Mouse (Mus musculus) bone marrow, adult 2 months (tissue): ENCODE measurements around the gene Abcg4. TPM values are rescaled to one million over a fixed set of nuclear protein-coding genes. Genes with fewer than 3 reads are reported as not detected.
A peak's percentile ranks its signal among the peaks of the same experiment; 100 is the strongest.
"Not testable (repeated sequence)": the region's sequence is repeated elsewhere in the genome, so short reads cannot be mapped to it uniquely, and the experiment has no call there.

Experiments used
- H3K27ac ChIP-seq: fragments of 200-500 bp; 2 replicates; pipeline ENCODE4 v1.5.1; 2012; ENCODE audit warnings: low read depth, mild to moderate bottlenecking, control low read depth, inconsistent platforms, low read length; ENCODE audit not compliant: control insufficient read depth, poor library complexity, insufficient read depth
- H3K4me1 ChIP-seq: fragments of 200-500 bp; 2 replicates; pipeline ENCODE4 v1.6.1; 2011; ENCODE audit warnings: low read length; ENCODE audit not compliant: control insufficient read depth, insufficient read depth
- H3K4me3 ChIP-seq: fragments of 200-500 bp; replicated peaks from 2 replicates; pipeline ENCODE3; 2011; ENCODE audit warnings: mild to moderate bottlenecking, low read depth, low read length, control low read depth; ENCODE audit not compliant: control insufficient read depth
- CTCF ChIP-seq: fragments of 200-500 bp; IDR thresholded peaks from 2 replicates; pipeline ENCODE4 v1.5.1; 2011; ENCODE audit warnings: low read length, control low read depth; ENCODE audit not compliant: control insufficient read depth, insufficient read depth
- POLR2A ChIP-seq: fragments of 200-500 bp; IDR thresholded peaks from 2 replicates; pipeline ENCODE4 v1.6.1; 2011; ENCODE audit warnings: low read depth, mild to moderate bottlenecking, control low read depth, low read length, borderline replicate concordance; ENCODE audit not compliant: control insufficient read depth
- WGBS: fragments of 180-500 bp; shearing (Covaris S2); methylation state at CpG from one replicate; pipeline ENCODE4 v1.1.7; 2018; 5-methylcytosine and 5-hydroxymethylcytosine counted together
- polyA plus RNA-seq: library from polyadenylated mRNA; stranded (reverse); fragments of >200 nt; gene quantifications from 2 replicates; pipeline ENCODE4 v1.2.4, GENCODE M21; 2011; ENCODE audit warnings: low replicate concordance; ENCODE audit not compliant: missing spikeins, insufficient read depth, insufficient read length

The Abcg4 gene
- polyA plus RNA-seq, 1 experiment, result 74.1 TPM

DNA sequence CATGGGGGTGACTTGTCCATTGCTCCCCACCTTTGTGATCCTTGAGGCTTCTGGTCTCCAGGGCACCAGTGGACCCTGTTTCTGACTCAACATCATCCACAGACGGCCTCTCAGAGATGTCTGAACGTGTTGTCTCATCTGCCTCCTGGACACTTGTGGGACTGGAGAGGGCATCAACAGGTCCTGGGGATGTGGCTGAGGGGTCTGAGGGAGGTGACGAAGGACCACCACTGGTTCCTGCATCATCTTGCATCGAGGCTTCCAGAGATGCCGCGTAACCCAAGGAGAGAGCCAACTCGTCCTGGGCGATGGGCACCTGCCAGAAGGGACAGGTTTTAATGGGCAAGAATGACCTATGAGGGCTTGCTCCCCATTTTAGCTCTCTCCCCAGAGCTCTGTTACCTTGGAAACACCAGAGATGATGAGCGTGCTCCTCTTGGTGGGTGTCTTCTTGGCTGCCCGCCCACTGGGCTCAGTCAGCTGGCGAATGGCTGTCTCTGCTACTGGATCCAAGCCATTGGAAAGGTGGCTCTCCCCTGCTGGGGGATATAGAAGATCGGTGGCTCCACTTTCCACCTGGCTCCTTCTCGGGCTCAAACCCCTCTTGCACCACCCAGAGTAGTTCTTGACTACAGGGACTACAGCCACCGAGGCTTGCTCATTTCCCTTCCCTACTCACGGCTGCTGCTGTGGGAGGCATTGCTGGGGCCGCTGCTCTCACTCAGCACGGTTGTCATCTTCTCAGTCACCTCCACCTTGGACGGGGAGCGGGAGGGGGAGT is 25.3 kb upstream of the Abcg4 start:
- Histone ChIP-seq H3K27ac (no peak overlapping the region), H3K4me1 (peaks cover 3% of the 10 kb centered on the region), H3K4me3 (no peak overlapping the region)
- WGBS, result 92% methylated on average over 19 of the region's 19 CpGs
- no peak for TF ChIP-seq CTCF
- no peak for TF ChIP-seq POLR2A

DNA sequence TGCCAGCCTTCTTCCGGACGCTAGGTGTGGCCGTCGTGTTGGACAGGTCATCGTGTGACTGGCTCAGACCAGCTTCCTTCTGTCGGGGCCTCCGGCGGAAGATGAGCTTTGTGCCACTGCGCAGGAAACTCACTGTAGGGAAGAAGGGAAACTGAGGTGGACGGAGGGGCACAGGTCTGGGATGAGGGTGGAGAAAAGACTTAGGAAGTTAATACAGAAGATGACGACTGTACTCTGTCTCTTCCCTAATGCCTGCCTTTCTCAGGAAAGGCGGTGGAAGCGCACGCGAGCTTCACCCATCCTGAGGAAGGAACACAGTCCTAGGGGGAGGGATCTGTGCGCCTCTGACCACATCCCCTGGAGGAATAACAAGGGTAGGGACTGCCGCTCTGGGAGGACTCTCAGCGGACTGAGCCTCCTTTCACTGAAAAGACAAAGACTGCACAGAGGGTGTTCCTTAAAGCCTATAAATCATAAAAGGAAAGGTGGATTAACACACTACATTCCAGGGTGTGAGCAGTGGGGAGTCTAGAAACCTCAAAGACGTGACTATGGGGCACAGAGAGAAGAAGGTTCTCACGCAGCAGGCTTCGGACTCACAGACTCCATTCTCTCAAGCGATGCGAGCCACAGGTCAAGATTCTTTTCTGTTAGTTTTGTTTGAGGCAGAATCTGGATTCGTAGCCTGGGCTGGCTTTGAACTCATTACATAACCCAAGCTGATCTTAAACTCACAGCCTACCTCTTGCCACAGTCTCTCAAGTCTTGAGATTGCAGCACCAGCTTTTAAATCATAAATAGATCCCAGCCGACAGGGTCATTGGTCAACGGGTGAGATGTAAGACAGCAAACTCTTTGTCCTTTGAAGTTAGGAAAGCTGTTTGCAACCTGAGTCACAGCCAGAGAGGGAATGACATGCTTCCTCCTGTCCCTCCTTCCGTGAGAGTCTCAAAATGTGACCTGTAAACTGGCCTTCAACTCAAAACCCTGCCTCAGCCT is 23.0 kb upstream of the Abcg4 start:
- WGBS, result 46% methylated on average over 27 of the region's 27 CpGs
- no peak for TF ChIP-seq CTCF
- TF ChIP-seq POLR2A, result no peak
- H3K27ac ChIP-seq, result no peak overlapping the region
- H3K4me1 ChIP-seq, result no peaks in the 10 kb centered on the region
- no peak overlapping the region for H3K4me3 ChIP-seq

DNA sequence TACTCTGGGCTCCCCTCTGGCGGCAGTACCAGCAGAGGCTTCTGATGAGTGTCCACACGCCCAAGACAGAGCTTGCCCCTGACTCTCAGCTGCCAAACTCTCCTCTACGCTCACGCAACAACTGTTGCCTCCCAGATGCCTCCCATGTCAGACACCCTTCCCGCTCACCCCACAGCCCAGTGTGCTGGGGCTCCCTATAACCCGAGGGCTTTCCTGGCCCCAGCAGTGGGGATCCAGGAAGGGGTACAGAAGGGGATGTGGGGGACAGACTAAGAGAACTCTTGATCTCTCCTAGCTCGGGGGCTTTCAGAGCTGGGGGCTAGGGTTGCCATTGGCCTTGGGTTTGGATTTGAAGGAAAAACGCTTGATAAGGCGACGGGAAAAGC is 22.3 kb upstream of the Abcg4 start:
- H3K27ac ChIP-seq, result no peak overlapping the region
- 70% methylated on average over 10 of the region's 10 CpGs for WGBS
- H3K4me3 ChIP-seq, result no peak overlapping the region
- H3K4me1 ChIP-seq, result no peaks in the 10 kb centered on the region
- TF ChIP-seq POLR2A (no peak), CTCF (no peak)

DNA sequence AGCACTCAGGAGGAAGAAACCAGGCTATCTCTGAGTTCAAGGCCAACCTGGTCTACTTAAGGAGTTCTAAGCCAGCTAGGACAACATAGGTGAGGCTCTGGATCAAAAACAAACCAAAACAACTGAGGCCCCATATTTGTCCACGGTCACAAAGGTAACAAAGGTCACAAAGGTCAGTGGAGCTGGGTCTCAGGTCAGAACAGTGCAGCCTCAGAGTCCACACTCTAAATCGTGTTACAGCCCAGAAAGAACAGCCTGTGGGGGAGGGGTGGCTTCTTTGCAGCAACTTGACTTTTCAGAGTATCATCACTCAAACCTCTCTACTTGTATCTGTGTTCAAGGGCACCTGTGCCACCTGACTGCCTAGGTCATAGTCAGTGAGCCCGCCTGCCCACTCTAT is 21.3 kb upstream of the Abcg4 start:
- TF ChIP-seq CTCF, result no peak
- no peak for TF ChIP-seq POLR2A
- Histone ChIP-seq H3K4me1 (no peaks in the 10 kb centered on the region), H3K27ac (no peak overlapping the region), H3K4me3 (no peak overlapping the region)
- WGBS, result 78% methylated on average over 3 of the region's 3 CpGs

DNA sequence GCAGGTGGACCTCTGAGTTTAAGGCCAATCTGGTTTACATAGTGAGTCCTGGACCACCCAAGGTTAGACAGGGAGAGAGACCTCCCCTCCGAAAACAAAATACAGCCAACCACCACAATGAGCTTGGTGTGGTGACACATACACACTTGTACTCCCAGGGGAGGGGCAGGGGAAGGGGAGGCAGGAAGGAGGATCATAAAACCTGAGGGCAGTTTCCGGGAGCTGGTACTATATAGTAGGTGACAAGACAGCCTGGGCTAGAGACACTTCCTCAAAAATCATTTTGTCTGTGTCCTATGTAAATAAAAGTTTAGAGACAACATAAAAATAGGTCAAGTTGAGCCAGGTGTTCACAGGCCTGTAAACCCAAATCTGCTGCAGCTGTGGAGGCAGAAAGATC is 18.8 kb upstream of the Abcg4 start:
- WGBS, result 62% methylated on average over 2 of the region's 2 CpGs
- peak overlapping the region; percentile 34; the same call in 1 of the 2 replicates for H3K27ac ChIP-seq
- no peak overlapping the region for H3K4me3 ChIP-seq
- H3K4me1 ChIP-seq, result no peaks in the 10 kb centered on the region
- TF ChIP-seq POLR2A (no peak), CTCF (no peak)

DNA sequence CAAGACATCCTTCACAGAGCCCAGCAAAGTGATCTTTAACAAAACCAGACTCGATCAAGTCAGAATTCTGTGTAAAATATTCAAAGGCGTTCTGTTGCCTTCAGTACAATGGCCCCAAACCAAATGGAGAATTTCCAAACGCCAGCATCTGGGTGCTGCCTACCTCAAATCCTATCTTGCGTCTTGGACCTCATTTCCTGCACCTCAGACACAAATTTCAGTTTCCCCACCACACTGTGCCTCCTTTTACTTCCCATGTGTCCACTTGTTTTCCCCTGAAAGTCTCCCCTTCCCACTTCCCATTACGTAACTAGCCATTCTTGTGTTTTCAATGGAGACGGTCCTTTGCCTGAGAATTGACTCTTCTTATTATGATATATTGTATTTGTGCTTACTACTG is 18.1 kb upstream of the Abcg4 start:
- TF ChIP-seq POLR2A (no peak), CTCF (no peak)
- 70% methylated on average over 6 of the region's 6 CpGs for WGBS
- Histone ChIP-seq H3K27ac (no peak overlapping the region), H3K4me3 (no peak overlapping the region), H3K4me1 (no peaks in the 10 kb centered on the region)

DNA sequence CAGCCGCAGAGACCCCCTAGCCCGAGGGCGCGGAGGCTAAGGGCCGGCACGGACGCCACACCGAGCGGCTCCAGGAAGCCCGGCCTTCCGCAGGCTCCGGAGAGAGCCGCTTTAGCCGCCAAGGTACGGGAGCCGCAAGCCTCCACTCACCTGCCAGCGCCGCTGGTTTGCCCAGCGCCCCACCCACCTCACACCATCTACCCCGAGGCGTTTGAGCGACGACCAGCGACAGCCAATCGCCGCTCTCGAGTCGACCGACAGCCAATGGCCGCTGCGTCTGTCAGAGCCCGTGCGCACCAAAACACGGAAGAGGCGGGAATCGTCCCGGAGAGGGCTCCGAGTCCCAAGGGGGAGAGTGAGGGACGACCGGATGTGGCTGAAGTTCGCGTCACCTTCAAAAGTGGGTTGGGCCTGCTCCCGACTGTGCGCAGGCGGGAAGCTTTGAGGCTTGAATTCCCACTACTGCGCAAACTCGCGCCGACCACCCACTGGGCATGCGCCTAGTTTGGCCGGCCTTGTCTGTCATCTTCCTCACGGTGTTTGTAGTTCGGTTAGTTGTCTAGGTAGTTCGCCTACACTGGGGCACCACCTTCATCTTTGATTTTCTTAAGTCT is 17.2 kb upstream of the Abcg4 start, which contains the start of gene Hinfp:
Hinfp (minus strand) TSS at position 206 of the 614 bp plus-strand sequence.
- Histone ChIP-seq H3K4me1 (no peaks in the 10 kb centered on the region), H3K27ac (peak within 1 kb of the TSS; percentile 86), H3K4me3 (peak within 1 kb of the TSS; percentile 94)
- peak; percentile 87; the same call in 1 of the 2 replicates for TF ChIP-seq POLR2A
- TF ChIP-seq CTCF, result no peak
- under 1% methylated on average over 54 of the region's 54 CpGs for WGBS

DNA sequence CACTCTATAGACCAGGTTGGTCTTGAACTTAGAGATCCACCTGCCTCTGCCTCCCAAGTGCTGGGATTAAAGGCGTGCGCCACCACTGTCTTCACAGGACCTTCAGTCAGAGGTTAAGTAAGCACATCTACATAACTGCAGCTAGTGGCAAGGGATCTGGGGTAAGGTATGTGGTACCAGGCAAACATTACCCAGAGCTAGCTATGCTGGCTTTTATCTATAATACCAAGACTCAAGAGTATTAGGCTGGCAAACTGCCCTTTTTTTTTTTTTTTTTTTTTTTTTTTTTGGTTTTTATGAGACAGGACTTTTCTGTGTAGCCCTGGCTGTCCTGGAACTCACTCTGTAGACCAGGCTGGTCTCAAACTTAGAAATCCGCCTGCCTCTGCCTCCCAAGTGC is 11.6 kb upstream of the Abcg4 start:
- H3K4me3 ChIP-seq, H3K27ac ChIP-seq, H3K4me1 ChIP-seq: not testable (repeated sequence)
- WGBS, result 77% methylated on average over 3 of the region's 3 CpGs
